Mouse (Mus musculus) bone marrow, adult 2 months (tissue): Measurements from ENCODE around the gene Neurog2. TPM values are rescaled to one million over a fixed set of nuclear protein-coding genes. Genes with fewer than 3 reads are reported as not detected.

Source experiments
- H3K27ac ChIP-seq: fragments of 200-500 bp; 2 replicates; pipeline ENCODE4 v1.5.1; 2012; ENCODE audit warnings: low read depth, mild to moderate bottlenecking, control low read depth, inconsistent platforms, low read length; ENCODE audit not compliant: control insufficient read depth, poor library complexity, insufficient read depth
- H3K4me1 ChIP-seq: fragments of 200-500 bp; 2 replicates; pipeline ENCODE4 v1.6.1; 2011; ENCODE audit warnings: low read length; ENCODE audit not compliant: control insufficient read depth, insufficient read depth
- H3K4me3 ChIP-seq: fragments of 200-500 bp; replicated peaks from 2 replicates; pipeline ENCODE3; 2011; ENCODE audit warnings: mild to moderate bottlenecking, low read depth, low read length, control low read depth; ENCODE audit not compliant: control insufficient read depth
- CTCF ChIP-seq: fragments of 200-500 bp; IDR thresholded peaks from 2 replicates; pipeline ENCODE4 v1.5.1; 2011; ENCODE audit warnings: low read length, control low read depth; ENCODE audit not compliant: control insufficient read depth, insufficient read depth
- POLR2A ChIP-seq: fragments of 200-500 bp; IDR thresholded peaks from 2 replicates; pipeline ENCODE4 v1.6.1; 2011; ENCODE audit warnings: low read depth, mild to moderate bottlenecking, control low read depth, low read length, borderline replicate concordance; ENCODE audit not compliant: control insufficient read depth
- WGBS: fragments of 180-500 bp; shearing (Covaris S2); methylation state at CpG from one replicate; pipeline ENCODE4 v1.1.7; 2018; 5-methylcytosine and 5-hydroxymethylcytosine counted together
- polyA plus RNA-seq: library from polyadenylated mRNA; stranded (reverse); fragments of >200 nt; gene quantifications from 2 replicates; pipeline ENCODE4 v1.2.4, GENCODE M21; 2011; ENCODE audit warnings: low replicate concordance; ENCODE audit not compliant: missing spikeins, insufficient read depth, insufficient read length

Gene Neurog2
- polyA plus RNA-seq, 1 experiment = not detected

DNA sequence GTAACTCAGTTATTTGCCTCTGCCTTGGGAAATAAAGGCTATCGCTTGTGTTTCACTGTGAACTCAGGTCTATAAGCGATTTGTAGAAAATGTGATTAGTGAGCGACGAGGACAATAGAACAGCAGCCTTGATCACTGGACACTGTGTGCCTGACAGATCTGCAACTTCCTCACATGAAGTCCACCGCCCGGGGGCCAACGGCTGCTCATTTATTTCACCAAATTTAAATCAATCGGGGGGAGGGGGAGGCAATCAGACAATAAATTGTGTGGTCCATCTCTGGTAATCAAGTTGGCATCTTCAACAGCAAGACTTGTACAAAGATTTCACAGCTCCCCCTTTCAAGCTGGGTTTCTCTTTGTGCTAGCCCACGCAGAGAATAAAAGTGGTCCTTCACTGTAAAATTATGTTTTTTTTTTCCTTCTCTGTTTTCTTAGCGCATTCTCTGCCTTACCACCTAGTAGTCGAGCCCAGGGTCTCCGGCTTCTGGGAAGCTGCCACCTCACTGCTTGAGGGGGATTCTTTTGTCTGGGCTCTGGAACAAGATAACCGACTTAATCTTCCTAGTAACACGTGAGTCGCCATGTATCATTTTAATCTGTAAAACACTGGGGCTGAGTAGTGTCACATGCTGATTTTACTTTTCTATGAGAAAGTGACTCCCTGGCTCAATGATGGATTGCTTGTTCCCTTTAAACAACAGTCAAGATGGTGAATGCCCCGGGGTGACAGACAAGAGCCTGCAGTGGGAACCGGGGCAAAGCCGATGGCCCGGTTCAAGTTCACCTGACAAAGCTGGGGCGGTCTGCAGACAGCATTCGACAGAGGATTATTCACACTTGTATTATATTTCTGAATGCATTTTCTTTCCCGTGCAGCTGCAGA lies 29.0 kb downstream of the Neurog2 start:
- TF ChIP-seq CTCF (no peak), POLR2A (no peak)
- Histone ChIP-seq H3K4me1 (no peaks in the 10 kb centered on the region), H3K27ac (no peak overlapping the region), H3K4me3 (no peak overlapping the region)
- WGBS = 83% methylated on average over 22 of the region's 22 CpGs

DNA sequence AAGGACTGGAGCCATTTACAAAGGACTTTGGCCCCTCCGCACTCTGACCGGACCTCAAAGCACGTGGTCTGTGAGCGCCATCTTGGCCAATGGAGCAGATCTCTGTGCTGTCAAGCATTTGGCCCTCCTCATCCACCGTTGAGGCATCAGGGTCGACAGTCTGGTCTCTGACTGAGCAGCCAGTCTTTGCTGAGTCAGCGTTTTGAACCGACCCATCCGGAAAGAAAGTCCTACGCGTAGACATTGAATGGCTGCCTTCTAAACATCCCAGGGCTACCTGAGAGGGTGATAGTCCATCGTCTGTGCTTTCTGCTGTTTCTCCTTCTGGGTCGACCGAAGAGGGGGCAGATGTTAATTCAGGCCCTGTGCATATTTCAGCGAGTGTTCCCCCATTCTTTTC lies 46.8 kb downstream of the Neurog2 start:
- no peaks in the 10 kb centered on the region for H3K4me1 ChIP-seq
- TF ChIP-seq CTCF (no peak), POLR2A (no peak)
- 86% methylated on average over 15 of the region's 15 CpGs for WGBS
- no peak overlapping the region for H3K4me3 ChIP-seq
- no peak overlapping the region for H3K27ac ChIP-seq

Other genes starting within 250 kb of the Neurog2 start
- gene Ank2, start 133.8 kb upstream of the Neurog2 start, polyA plus RNA-seq = 1.1 and 5.5 TPM in 2 replicates
- gene Larp7, start 79.8 kb upstream of the Neurog2 start, polyA plus RNA-seq = 26.3 and 30.0 TPM in 2 replicates
- 9.8 and 10.1 TPM in 2 replicates for gene Zgrf1, start 79.6 kb upstream of the Neurog2 start, polyA plus RNA-seq
- 1.8 and 5.5 TPM in 2 replicates for gene Alpk1, start 147.4 kb downstream of the Neurog2 start, polyA plus RNA-seq
- gene Tifa, start 156.7 kb downstream of the Neurog2 start, polyA plus RNA-seq = 32.1 and 38.2 TPM in 2 replicates
- 22.2 and 50.8 TPM in 2 replicates for gene Ap1ar, start 204.4 kb downstream of the Neurog2 start, polyA plus RNA-seq